Mouse (Mus musculus): ENCODE measurements around the gene Mrgbp. TPM values are rescaled to one million over a fixed set of nuclear protein-coding genes. Genes with fewer than 3 reads are reported as not detected.

The Mrgbp gene
- 32.2 and 34.6 TPM in 2 replicates for polyA plus RNA-seq (2012; rRNA removed)

DNA sequence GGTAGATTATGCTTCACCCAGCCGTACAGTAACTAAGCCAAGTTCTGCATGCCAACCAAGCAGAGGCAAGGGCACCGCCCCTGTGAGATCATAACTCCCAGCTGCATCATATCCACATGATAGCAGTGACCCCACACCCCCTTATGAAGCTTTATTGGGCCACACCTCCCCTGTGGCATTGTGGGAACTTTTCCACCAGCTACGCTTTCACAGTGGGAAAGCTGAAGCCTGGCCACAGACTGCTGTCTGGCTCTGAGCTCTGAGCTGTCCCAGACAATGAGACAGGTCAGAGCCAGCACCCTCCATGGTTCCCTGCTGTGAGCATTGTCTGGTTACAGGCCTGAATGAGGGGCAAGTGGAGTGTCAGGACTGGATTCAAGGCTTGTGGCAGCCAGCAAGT lies at the start of gene Mrgbp:
Gene Mrgbp, plus strand, starts transcription at position 303 of the 400 bp plus-strand sequence.
- H3K4me3 ChIP-seq (replicated peaks; ENCODE audit: insufficient read depth, low read depth, low read length), result no peak within 1 kb of the TSS
- 35% methylated on average over 3 of the region's 3 CpGs for WGBS
- peaks cover 9% of the 10 kb centered on the region for H3K4me1 ChIP-seq (ENCODE audit: control insufficient read depth, insufficient read depth, low read length)
- no peaks in the 10 kb centered on the region for H3K27me3 ChIP-seq (ENCODE audit: control insufficient read depth, insufficient read depth, low read length)
- TF ChIP-seq CTCF (IDR thresholded peaks at IDR 0.05; ENCODE audit: borderline replicate concordance, insufficient read depth, low read depth, low read length) (no peak), POLR2A (IDR thresholded peaks at IDR 0.05; ENCODE audit: borderline replicate concordance, insufficient read depth, low read length) (no peak)
- H3K27ac ChIP-seq (ENCODE audit: insufficient read depth, low read length), result no peak within 1 kb of the TSS
- peak in 1 of 2 experiments; percentile 9 for DNase-seq

DNA sequence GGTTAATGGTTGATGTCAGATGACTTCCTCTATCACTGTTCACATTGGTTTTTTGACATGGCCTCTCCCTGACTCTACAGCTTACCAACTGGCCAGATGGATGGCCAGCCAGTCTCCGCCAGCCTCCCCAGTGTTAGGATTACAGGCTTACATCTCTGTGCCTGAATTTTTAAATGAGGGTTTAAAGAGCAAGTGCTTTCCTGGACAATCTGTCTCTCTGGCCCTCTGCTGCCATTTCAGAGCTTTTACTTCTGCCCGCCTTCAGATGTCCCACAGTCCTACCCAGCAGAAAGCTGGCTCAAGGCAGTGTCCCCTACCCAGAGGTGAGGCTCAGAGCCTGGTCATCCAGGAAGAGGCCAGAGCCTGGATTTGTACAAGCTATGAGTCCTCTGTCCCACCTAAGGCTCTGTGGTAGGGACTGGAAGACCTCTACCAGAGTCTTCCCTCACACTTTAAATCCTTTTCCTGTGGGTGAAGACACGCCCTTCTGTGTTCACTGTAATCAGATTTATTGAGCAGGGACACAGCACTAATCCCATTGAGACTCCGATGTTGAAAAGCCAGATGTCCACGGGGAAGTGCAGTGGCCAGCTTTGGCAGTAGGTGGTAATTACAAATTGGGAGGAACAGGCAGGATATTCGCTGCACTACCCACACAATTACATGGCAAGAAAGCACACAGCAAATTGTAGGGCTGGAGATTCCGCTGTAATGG lies 49.3 kb upstream of the Mrgbp start:
- no peak overlapping the region for H3K4me3 ChIP-seq (replicated peaks; ENCODE audit: insufficient read depth, low read depth, low read length)
- 33% methylated on average over 7 of the region's 7 CpGs for WGBS

DNA sequence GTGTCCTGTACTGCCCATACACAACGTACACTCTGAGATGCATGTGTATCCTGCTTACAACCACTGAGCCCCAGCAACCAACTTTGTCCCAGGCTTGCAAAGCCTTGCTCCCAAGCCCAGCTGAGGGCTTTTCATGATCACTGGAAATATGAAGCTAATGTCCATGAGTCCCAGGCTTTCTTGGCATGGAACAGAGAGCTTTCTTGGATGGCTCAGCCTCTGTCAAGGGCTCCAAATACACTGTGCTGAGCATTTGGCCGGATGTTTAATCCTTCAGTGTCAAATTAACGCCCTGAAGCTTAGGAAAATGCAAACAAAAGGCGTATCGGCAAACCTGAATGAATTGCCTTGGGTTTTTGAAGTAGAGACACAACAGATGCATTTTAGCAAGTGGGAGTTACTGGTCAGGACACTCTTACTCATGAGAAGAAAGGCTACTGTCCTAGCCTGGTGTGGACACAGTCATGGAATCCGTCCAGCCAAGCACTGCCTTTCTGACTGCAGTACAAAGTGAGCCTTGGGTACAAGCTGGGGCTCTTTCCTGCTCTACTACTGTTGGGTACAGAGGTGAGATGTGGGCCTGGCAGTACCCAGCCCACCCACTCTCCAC lies 48.6 kb upstream of the Mrgbp start:
- TF ChIP-seq CTCF (IDR thresholded peaks at IDR 0.05; ENCODE audit: borderline replicate concordance, insufficient read depth, low read depth, low read length), result no peak
- TF ChIP-seq POLR2A (IDR thresholded peaks at IDR 0.05; ENCODE audit: borderline replicate concordance, insufficient read depth, low read length), result no peak
- no peak for DNase-seq
- H3K27ac ChIP-seq (ENCODE audit: insufficient read depth, low read length), result no peak overlapping the region
- H3K27me3 ChIP-seq (ENCODE audit: control insufficient read depth, insufficient read depth, low read length), result no peaks in the 10 kb centered on the region
- H3K4me3 ChIP-seq (replicated peaks; ENCODE audit: insufficient read depth, low read depth, low read length), result no peak overlapping the region
- WGBS, result 45% methylated on average over 6 of the region's 6 CpGs
- peaks cover 10% of the 10 kb centered on the region for H3K4me1 ChIP-seq (ENCODE audit: control insufficient read depth, insufficient read depth, low read length)

More for the DNA sequence above, 49.3 kb upstream of the Mrgbp start:
- H3K4me1 ChIP-seq (ENCODE audit: control insufficient read depth, insufficient read depth, low read length), result peaks cover 10% of the 10 kb centered on the region
- no peak overlapping the region for H3K27ac ChIP-seq (ENCODE audit: insufficient read depth, low read length)
- TF ChIP-seq POLR2A (IDR thresholded peaks at IDR 0.05; ENCODE audit: borderline replicate concordance, insufficient read depth, low read length) (no peak), CTCF (IDR thresholded peaks at IDR 0.05; ENCODE audit: borderline replicate concordance, insufficient read depth, low read depth, low read length) (no peak)
- no peaks in the 10 kb centered on the region for H3K27me3 ChIP-seq (ENCODE audit: control insufficient read depth, insufficient read depth, low read length)
- peak in 1 of 2 experiments; percentile 27 for DNase-seq

DNA sequence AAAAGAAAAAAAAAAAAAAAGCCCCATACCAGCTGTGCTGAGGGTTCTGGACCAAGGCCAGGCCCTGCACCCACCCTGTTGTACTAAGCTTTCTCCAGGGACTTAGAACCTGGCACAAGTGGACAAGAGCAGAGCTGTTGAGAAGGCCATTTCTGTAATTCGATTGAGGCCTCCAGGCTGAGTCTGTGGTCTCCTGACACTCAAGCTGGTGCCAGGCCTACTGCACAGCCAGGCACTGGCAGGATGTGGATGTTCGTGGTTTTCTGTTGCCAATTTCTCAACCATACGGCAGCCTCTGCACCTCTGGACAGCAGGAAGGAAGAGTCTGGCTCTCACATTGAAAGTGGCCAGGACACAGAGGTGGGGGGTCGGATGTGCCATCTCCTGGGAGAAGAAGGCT lies 47.9 kb upstream of the Mrgbp start:
- no peaks in the 10 kb centered on the region for H3K27me3 ChIP-seq (ENCODE audit: control insufficient read depth, insufficient read depth, low read length)
- 51% methylated on average over 4 of the region's 4 CpGs for WGBS
- no peak for DNase-seq
- no peak overlapping the region for H3K27ac ChIP-seq (ENCODE audit: insufficient read depth, low read length)
- H3K4me3 ChIP-seq (replicated peaks; ENCODE audit: insufficient read depth, low read depth, low read length), result no peak overlapping the region
- TF ChIP-seq CTCF (IDR thresholded peaks at IDR 0.05; ENCODE audit: borderline replicate concordance, insufficient read depth, low read depth, low read length) (no peak), POLR2A (IDR thresholded peaks at IDR 0.05; ENCODE audit: borderline replicate concordance, insufficient read depth, low read length) (no peak)
- peaks cover 10% of the 10 kb centered on the region for H3K4me1 ChIP-seq (ENCODE audit: control insufficient read depth, insufficient read depth, low read length)

DNA sequence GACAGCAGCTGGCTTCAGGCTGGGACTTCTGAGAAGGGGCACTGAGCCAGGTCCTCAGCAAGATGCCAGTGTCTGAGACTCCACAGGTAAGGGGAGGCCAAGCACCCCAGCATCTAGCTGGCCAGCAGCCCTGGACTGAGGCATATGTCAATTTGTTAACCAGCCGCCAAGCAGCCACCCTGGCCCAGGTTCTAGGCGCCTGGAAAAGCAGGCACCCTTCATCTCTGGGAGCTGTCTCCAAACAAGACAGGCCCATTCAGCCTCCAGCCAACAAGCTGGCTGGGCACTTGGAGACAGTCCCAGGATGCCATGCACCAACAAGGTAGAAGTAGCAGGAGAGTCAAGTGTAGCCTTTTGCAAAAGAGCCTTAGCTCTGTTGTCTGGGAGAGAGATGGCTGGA lies 37.4 kb upstream of the Mrgbp start:
- H3K4me1 ChIP-seq (ENCODE audit: control insufficient read depth, insufficient read depth, low read length), result no peaks in the 10 kb centered on the region

DNA sequence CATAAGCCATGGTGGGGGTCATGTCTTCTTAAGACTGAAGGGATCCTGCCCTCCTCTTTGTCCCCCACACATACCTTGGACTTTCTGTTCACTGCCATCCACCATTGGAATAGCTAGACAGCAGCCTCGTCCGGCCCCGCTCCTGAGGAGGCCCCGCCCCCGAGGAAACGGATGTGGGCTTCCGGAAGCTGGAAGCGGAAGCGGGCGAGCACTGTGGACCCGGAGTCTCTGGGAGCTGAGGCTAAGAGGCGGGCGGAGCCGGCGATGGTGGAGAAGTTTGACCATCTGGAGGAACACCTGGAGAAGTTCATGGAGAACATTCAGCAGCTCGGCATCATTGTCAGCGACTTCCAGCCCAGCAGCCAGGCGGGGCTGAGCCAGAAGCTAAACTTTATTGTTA lies 36.1 kb upstream of the Mrgbp start:
- no peak for TF ChIP-seq CTCF (IDR thresholded peaks at IDR 0.05; ENCODE audit: borderline replicate concordance, insufficient read depth, low read depth, low read length)
- TF ChIP-seq POLR2A (IDR thresholded peaks at IDR 0.05; ENCODE audit: borderline replicate concordance, insufficient read depth, low read length), result no peak
- Histone ChIP-seq H3K4me3 (replicated peaks; ENCODE audit: insufficient read depth, low read depth, low read length) (no peak overlapping the region), H3K27ac (ENCODE audit: insufficient read depth, low read length) (no peak overlapping the region), H3K27me3 (ENCODE audit: control insufficient read depth, insufficient read depth, low read length) (no peaks in the 10 kb centered on the region), H3K4me1 (ENCODE audit: control insufficient read depth, insufficient read depth, low read length) (no peaks in the 10 kb centered on the region)
- DNase-seq, result no peak
- 83% methylated on average over 18 of the region's 18 CpGs for WGBS

More for the DNA sequence above, 37.4 kb upstream of the Mrgbp start:
- no peak for DNase-seq
- Histone ChIP-seq H3K27me3 (ENCODE audit: control insufficient read depth, insufficient read depth, low read length) (no peaks in the 10 kb centered on the region), H3K27ac (ENCODE audit: insufficient read depth, low read length) (no peak overlapping the region), H3K4me3 (replicated peaks; ENCODE audit: insufficient read depth, low read depth, low read length) (no peak overlapping the region)
- TF ChIP-seq CTCF (IDR thresholded peaks at IDR 0.05; ENCODE audit: borderline replicate concordance, insufficient read depth, low read depth, low read length) (no peak), POLR2A (IDR thresholded peaks at IDR 0.05; ENCODE audit: borderline replicate concordance, insufficient read depth, low read length) (no peak)
- 21% methylated on average over 2 of the region's 2 CpGs for WGBS

DNA sequence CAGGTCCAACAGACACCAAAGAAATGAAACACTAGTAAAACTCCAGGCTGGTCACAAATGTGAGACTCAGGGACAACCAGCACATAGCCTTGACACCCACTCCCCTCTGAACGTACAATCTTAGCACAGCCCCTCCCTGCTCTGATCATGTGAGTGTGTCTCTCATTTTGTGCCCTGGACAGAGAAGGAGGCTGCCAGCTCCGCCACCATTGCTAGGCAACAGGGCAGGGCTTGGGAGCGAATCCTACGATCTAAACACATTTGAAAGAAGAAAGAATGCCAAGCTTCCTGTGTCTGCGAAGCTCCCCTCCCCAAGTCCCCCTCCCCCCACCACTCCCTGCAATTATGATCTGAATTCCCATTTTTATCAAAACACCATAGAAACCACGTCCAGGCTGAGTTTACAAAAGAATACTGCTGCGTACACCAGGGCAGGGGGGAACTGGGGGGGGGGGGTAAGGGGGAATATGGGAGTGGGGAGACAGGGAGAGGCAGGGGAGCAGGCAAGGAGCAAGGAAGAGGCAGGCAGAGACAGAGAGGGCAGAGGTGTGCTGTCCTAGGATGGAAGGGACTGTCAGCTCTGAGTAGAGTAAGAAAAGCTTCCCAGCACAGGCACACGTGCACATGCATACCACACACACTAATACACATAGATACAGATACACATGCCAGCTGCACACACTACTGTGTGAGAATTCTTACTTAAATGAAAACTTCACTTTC lies 33.6 kb upstream of the Mrgbp start:
- H3K27ac ChIP-seq (ENCODE audit: insufficient read depth, low read length), result no peak overlapping the region
- no peak for TF ChIP-seq CTCF (IDR thresholded peaks at IDR 0.05; ENCODE audit: borderline replicate concordance, insufficient read depth, low read depth, low read length)
- no peak for TF ChIP-seq POLR2A (IDR thresholded peaks at IDR 0.05; ENCODE audit: borderline replicate concordance, insufficient read depth, low read length)
- no peaks in the 10 kb centered on the region for H3K27me3 ChIP-seq (ENCODE audit: control insufficient read depth, insufficient read depth, low read length)
- H3K4me3 ChIP-seq (replicated peaks; ENCODE audit: insufficient read depth, low read depth, low read length), result no peak overlapping the region
- DNase-seq, result no peak
- WGBS, result 21% methylated on average over 8 of the region's 8 CpGs
- H3K4me1 ChIP-seq (ENCODE audit: control insufficient read depth, insufficient read depth, low read length), result no peaks in the 10 kb centered on the region

Data from cerebellum, adult 2 months (tissue).